Mouse (Mus musculus) heart, embryonic 16.5 days (tissue): ENCODE measurements around the gene Ackr2. TPM values are rescaled to one million over a fixed set of nuclear protein-coding genes. Genes with fewer than 3 reads are reported as not detected.

Source experiments
- ATAC-seq: fragments of 200-750 bp; cut with Nextera tagmentation; replicated peaks from 2 replicates; pipeline ENCODE4 v1.8.0; 2017; ENCODE audit warnings: moderate number of reproducible peaks; ENCODE audit not compliant: insufficient read depth, low FRiP score; ENCODE audit errors: extremely low read depth
- H3K27ac ChIP-seq: fragments of 300-500 bp; sonication (generic); 2 replicates; pipeline ENCODE4 v1.5.1; 2014; ENCODE audit warnings: mild to moderate bottlenecking, low read length, control low read depth, moderate library complexity
- H3K27me3 ChIP-seq: fragments of 300-500 bp; sonication (generic); 2 replicates; pipeline ENCODE4 v1.6.1; 2014; ENCODE audit warnings: low read length, mixed read lengths; ENCODE audit not compliant: control insufficient read depth, insufficient read depth
- H3K36me3 ChIP-seq: fragments of 300-500 bp; sonication (generic); 2 replicates; pipeline ENCODE4 v1.6.1; 2014; ENCODE audit not compliant: control insufficient read depth, insufficient read depth
- H3K4me1 ChIP-seq: fragments of 300-500 bp; sonication (generic); 2 replicates; pipeline ENCODE4 v1.6.1; 2014; ENCODE audit warnings: low read length, mixed read lengths; ENCODE audit not compliant: control insufficient read depth, insufficient read depth
- H3K4me2 ChIP-seq: fragments of 300-500 bp; sonication (generic); 2 replicates; pipeline ENCODE4 v1.6.1; 2014; ENCODE audit warnings: low read depth, mild to moderate bottlenecking, control low read depth, low read length
- H3K4me3 ChIP-seq: fragments of 300-500 bp; sonication (generic); 2 replicates; pipeline ENCODE4 v1.5.1; 2014; ENCODE audit warnings: mild to moderate bottlenecking, control low read depth, low read length
- H3K9ac ChIP-seq: fragments of 300-500 bp; sonication (generic); 2 replicates; pipeline ENCODE4 v1.6.1; 2014; ENCODE audit warnings: low read length, control low read depth
- H3K9me3 ChIP-seq: fragments of 300-500 bp; sonication (generic); replicated peaks from 2 replicates; pipeline ENCODE4 v1.6.1; 2016; ENCODE audit warnings: low read length; ENCODE audit not compliant: control insufficient read depth
- WGBS: fragments of 180-500 bp; shearing (Covaris S2); extraction: QIAGEN DNeasy Blood & Tissue Kit; methylation state at CpG from one replicate; pipeline ENCODE4 v1.1.7; 2014; 5-methylcytosine and 5-hydroxymethylcytosine counted together
- polyA plus RNA-seq: library from polyadenylated mRNA; unstranded; fragments of >200 nt; fragmentation: Nextera tagmentation; extraction: Ambion mirVana; gene quantifications from 2 replicates; pipeline ENCODE4 v1.2.1, GENCODE M21; 2015

Gene Ackr2
- polyA plus RNA-seq, 1 experiment from 2014 or later: 2.1 TPM

DNA sequence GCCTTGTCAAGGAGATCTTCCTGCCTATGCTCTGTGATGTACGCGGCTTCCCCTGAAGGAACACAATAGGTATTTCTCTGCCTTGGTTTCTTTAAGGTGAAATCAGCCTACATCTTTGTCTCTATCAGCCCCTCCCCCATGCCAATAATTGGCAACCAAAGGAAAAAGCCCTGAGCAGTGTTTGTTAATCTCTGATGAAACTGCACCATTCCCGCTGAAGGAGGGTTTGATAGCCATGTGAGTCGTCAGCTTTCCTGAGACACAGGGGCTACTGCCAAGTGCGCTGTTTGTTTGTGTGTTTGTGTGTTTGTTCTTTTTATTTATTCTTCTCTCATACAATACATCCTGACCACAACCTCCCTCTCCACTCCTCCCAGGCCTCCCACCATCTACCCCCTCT, 25.8 kb downstream of the Ackr2 start:
- 83% methylated on average over 5 of the region's 5 CpGs for whole genome bisulfite sequencing
- H3K27me3 ChIP-seq: no peaks in the 10 kb centered on the region
- no peak for ATAC-seq
- H3K4me2 ChIP-seq: no peak overlapping the region
- H3K27ac ChIP-seq: no peak overlapping the region
- H3K9me3 ChIP-seq: no peaks in the 10 kb centered on the region
- no peaks in the 10 kb centered on the region for H3K4me1 ChIP-seq
- no peak overlapping the region for H3K9ac ChIP-seq
- no peaks in the 10 kb centered on the region for H3K36me3 ChIP-seq
- H3K4me3 ChIP-seq: no peak overlapping the region

DNA sequence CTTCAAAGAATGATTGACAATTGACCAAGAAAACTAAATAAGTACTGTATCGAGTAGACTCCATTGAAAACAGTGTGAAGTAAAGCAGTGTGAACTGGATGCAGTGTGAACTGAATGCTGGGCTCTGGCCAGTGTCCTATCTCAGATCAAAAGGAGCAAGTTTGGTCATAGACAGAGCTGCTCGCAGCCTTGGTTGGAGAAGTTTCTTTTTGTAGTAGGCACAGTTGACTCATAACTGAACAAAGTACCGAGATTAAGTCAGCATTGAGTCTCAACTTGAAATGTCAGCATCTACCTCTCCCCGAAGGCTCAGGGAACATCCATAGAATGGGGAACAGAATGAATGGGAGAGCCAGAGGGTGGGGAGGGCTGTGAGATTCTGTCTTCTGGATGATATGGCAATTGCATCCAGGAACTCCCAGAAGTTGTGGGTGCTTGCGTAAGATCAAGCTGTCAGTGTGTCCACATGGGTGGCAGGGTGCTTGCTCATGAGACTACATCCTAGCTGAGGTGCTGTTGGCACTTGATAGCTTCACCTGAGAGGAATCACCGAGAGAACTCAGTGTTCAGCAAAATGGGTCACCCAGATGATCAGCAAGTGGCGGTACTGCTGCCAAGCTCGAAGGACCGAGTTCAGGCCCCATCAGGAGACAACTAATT, 26.9 kb downstream of the Ackr2 start:
- ATAC-seq: no peak
- WGBS: 83% methylated on average over 9 of the region's 9 CpGs

DNA sequence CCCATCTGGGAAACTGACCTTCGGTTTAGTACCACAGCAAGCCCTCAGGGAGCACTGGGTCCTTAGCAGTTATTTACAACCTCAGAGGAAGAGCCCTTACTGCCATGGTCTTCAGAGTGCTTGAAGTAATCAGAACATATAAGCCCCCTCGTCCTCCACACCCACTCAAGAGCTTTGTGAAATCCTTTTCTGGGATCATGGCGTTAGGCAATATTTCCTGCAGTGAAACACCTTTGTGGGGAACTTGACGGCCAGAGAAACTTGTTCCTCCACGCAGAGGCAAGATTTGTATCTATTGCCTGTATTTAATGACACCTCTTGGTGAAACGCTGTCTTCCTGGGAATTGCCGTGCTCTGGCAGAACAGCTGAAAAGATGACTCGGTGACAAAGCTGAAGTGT, 27.8 kb downstream of the Ackr2 start:
- no peak overlapping the region for H3K4me3 ChIP-seq
- H3K27ac ChIP-seq: no peak overlapping the region
- WGBS: 61% methylated on average over 8 of the region's 8 CpGs
- no peaks in the 10 kb centered on the region for H3K4me1 ChIP-seq
- H3K4me2 ChIP-seq: no peak overlapping the region
- H3K9ac ChIP-seq: no peak overlapping the region
- no peak for ATAC-seq
- H3K36me3 ChIP-seq: no peaks in the 10 kb centered on the region
- H3K9me3 ChIP-seq: no peaks in the 10 kb centered on the region
- H3K27me3 ChIP-seq: no peaks in the 10 kb centered on the region

More for the DNA sequence above, 26.9 kb downstream of the Ackr2 start:
- Histone ChIP-seq H3K9me3 (no peaks in the 10 kb centered on the region), H3K4me1 (no peaks in the 10 kb centered on the region), H3K36me3 (no peaks in the 10 kb centered on the region), H3K27ac (no peak overlapping the region), H3K4me2 (no peak overlapping the region), H3K9ac (no peak overlapping the region), H3K4me3 (no peak overlapping the region), H3K27me3 (no peaks in the 10 kb centered on the region)

DNA sequence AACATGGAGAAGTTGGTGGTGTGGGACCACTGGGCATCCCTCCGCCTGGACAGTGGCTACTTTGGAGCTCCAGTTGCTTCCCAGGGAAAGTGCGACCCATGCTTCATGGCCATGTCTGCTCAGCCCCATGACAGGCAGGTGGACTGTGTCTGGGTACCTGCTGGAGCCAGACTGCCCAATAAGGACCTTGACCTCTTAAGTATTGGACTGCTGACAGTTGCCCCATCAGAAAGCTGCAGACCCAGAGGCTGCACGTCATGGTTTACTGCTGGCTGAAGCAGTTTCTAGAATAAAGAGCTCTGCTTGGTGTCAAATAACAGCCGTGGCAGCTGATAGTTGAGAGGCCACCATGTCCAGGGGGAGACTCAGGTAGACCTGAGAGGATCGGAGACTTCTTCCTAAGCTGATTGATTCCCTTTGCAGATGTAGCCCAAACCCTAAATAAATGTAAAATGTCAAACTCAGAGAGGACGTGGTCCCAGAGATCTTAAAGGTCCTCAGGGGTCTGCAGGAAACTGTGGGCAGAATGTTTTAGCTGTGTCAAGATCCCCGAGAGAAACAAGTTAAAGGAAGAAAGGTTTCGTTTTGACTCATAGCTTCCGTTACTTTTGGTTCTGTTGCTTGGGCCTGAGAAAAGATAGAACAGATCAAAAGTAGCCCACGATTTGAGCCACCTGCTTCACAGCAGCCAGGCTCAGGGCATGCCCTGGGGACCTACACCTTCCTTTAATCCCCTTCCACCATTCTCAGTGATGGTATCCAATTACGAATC, 28.7 kb downstream of the Ackr2 start:
- Histone ChIP-seq H3K4me1 (no peaks in the 10 kb centered on the region), H3K4me3 (no peak overlapping the region), H3K9ac (no peak overlapping the region), H3K27ac (no peak overlapping the region), H3K4me2 (no peak overlapping the region), H3K9me3 (no peaks in the 10 kb centered on the region), H3K36me3 (no peaks in the 10 kb centered on the region), H3K27me3 (no peaks in the 10 kb centered on the region)
- ATAC-seq: no peak
- WGBS: 46% methylated on average over 11 of the region's 11 CpGs

DNA sequence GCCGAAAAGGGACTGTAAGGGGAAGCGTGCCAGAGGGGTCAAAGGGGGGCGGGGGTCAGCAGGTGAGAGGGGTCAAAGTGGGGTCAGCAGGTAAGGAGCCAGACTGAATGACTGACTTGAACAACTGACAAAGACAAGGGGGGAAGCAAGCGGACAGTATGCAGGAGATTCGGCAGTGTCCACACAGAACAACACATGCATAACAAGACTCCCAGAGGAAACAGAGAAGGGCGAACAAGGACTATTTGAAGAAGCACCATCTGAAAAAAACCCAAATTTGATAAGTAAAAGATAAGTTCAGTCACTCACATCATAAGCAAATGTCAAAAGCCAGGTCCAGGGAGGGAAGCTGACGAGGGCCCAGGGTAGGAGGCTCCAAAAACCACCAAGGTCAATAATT, 29.6 kb downstream of the Ackr2 start:
- H3K4me2 ChIP-seq: no peak overlapping the region
- H3K36me3 ChIP-seq: no peaks in the 10 kb centered on the region
- no peak overlapping the region for H3K27ac ChIP-seq
- no peaks in the 10 kb centered on the region for H3K9me3 ChIP-seq
- 71% methylated on average over 7 of the region's 7 CpGs for WGBS
- no peak for ATAC-seq
- H3K4me3 ChIP-seq: no peak overlapping the region
- no peak overlapping the region for H3K9ac ChIP-seq
- no peaks in the 10 kb centered on the region for H3K27me3 ChIP-seq
- H3K4me1 ChIP-seq: no peaks in the 10 kb centered on the region

DNA sequence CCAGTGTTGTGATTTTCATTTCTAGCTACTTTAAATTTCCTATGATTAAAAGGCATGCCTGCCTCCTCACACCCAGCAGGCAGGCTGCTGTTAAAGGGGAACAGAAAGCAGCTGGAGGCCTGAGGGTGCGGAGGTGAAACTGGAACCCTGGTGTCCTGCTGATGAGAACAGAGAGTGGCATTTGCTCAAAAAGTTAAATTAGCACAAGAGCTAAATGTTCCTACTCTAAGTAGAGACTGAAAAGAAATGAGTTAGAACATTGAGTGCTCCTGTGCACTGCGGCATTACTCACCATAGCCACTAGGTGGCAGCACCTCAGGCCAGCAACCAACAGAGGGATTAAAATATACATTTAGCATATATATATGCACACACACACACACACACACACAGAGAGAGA, 30.3 kb downstream of the Ackr2 start:
- 30% methylated on average over 2 of the region's 2 CpGs for WGBS
- no peaks in the 10 kb centered on the region for H3K9me3 ChIP-seq

DNA sequence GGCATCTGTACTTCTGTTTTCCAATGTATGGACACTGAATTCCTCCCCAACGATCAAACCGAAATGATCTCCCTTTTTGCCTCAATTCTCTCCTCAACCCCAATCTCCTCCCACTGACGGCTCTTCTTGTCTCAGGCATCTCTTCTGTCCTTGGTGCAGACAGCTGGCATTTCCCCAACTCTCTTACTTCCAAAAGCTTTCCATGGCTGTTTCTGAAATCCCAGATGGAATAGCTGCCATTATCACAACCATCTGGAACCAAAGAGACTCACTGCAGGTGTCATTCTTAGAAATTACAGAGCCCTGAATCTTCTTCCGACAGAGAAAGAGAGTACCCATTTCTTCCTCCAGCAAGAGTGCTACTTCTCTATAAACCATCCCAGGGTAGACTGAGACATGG, 36.7 kb downstream of the Ackr2 start:
- H3K27me3 ChIP-seq: 0 out of 2 replicates have a peak, but pooled peaks cover 2% of the 10 kb centered on the region
- WGBS: 78% methylated on average over 4 of the region's 4 CpGs
- no peaks in the 10 kb centered on the region for H3K36me3 ChIP-seq
- H3K4me1 ChIP-seq: no peaks in the 10 kb centered on the region
- no peak overlapping the region for H3K27ac ChIP-seq
- ATAC-seq: no peak
- no peak overlapping the region for H3K4me2 ChIP-seq
- no peak overlapping the region for H3K4me3 ChIP-seq
- no peak overlapping the region for H3K9ac ChIP-seq
- H3K9me3 ChIP-seq: no peaks in the 10 kb centered on the region

More for the DNA sequence above, 30.3 kb downstream of the Ackr2 start:
- Histone ChIP-seq H3K9ac (no peak overlapping the region), H3K4me1 (no peaks in the 10 kb centered on the region), H3K36me3 (no peaks in the 10 kb centered on the region), H3K27me3 (no peaks in the 10 kb centered on the region), H3K4me3 (no peak overlapping the region), H3K27ac (no peak overlapping the region), H3K4me2 (no peak overlapping the region)
- ATAC-seq: no peak

DNA sequence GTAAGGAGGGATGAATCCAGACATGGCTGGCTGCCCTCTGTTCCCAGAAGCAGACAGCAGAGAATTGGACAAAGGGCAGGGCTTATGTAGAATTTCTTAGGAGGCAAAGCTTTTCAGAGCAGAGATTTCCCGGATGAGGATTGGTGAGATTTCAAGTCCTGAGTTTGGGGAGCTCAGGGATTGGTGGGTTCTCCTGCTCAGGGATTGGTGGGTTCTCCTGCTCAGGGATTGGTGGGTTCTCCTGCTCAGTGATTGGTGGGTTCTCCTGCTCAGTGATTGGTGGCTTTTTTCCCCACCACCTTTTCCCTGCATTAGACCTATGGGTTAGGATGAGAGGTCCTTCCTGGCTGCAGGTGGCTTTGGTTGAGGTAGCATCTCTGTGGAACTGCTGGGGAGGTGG, 38.8 kb downstream of the Ackr2 start:
- 73% methylated on average over 1 of the region's 1 CpGs for WGBS
- Histone ChIP-seq H3K9me3 (no peaks in the 10 kb centered on the region), H3K4me2 (no peak overlapping the region), H3K27me3 (0 out of 2 replicates have a peak, but pooled peaks cover 2% of the 10 kb centered on the region), H3K36me3 (no peaks in the 10 kb centered on the region), H3K4me1 (no peaks in the 10 kb centered on the region), H3K4me3 (no peak overlapping the region), H3K9ac (no peak overlapping the region), H3K27ac (no peak overlapping the region)
- no peak for ATAC-seq

DNA sequence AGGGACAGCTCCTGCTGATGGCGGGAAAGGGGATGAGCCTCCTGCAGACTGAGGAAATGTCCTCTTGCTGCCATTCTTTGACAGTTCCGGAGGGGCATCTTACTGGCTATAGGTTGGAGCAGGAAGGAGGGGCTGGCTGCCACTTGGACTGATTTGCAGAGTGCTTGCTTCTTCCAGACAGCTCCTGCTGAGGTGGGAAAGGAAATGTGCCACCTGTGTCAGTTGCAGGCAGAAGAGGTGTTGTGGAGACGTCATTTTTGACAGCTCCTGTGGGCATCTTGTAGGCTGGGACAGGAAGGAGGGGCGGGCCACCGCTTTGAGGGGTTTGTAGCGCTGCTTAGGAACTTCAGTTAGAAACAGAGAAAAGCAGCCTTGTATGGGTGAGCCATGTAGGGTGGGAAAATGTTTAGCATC, 39.3 kb downstream of the Ackr2 start:
- no peaks in the 10 kb centered on the region for H3K4me1 ChIP-seq
- H3K27me3 ChIP-seq: 0 out of 2 replicates have a peak, but pooled peaks cover 2% of the 10 kb centered on the region
- peak; percentile 53; the same call in 1 of the 2 replicates for ATAC-seq
- 38% methylated on average over 6 of the region's 6 CpGs for WGBS
- H3K36me3 ChIP-seq: no peaks in the 10 kb centered on the region
- H3K9ac ChIP-seq: no peak overlapping the region
- peak overlapping the region; percentile 58 for H3K4me2 ChIP-seq
- no peak overlapping the region for H3K27ac ChIP-seq
- peak overlapping the region; percentile 46 for H3K4me3 ChIP-seq
- H3K9me3 ChIP-seq: no peaks in the 10 kb centered on the region
